Mouse (Mus musculus): Measurements from ENCODE around the gene Ctsf. TPM values are rescaled to one million over a fixed set of nuclear protein-coding genes. Genes with fewer than 3 reads are reported as not detected.
"Not testable (repeated sequence)": the region's sequence is repeated elsewhere in the genome, so short reads cannot be mapped to it uniquely, and the experiment has no call there.

Gene Ctsf
- 10 to 100 TPM; 84.5 to 90.7 TPM for total RNA-seq (2021)

DNA sequence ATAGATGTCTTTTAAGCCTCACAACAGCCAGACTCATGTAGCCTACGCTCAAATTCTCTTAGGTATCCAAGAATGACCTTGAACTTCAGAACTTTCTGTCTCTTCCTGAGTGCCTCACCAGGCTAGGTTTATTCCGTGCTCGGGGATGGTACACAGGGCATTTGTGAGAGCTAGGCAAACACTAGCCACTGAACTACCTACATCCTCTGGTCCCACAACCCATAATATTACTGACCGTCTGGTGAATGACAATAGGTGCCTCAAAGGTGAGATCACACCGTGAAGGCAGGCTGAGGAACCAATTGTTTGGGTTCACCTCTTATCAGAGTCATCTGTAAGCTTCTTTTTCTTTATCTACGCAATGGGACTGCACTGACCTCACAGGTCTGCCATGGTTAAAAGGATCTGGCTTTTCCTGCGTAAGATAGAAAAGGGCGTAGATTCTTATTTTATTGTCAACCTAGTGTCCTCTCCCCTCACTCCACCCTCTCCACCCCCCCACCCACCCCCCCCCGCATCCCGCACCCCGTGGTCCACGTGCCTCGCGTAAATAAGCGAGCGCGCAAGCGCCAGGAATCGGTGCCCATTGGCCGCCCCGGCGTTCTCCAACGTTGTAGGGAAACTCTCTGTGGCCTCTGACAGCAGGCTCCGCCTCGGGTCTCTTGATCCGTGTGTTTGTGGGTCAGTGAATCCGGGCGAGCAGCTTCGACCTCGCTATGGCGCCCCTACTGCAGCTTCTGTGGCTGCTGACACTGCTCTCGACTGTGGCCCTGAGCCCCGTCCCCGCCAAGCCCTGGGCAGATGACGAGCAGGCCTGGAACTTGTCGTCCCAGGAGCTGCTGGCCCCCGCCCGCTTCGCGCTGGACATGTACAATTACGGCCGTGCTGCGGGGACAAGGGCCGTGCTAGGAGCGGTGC, at the start of gene Ctsf:
TSS of gene Ctsf (plus strand) at position 579 of the 918 bp plus-strand sequence.
- DNase-seq: peak; percentile 87
- intact Hi-C loops (cut with DNase I): no loop called here

DNA sequence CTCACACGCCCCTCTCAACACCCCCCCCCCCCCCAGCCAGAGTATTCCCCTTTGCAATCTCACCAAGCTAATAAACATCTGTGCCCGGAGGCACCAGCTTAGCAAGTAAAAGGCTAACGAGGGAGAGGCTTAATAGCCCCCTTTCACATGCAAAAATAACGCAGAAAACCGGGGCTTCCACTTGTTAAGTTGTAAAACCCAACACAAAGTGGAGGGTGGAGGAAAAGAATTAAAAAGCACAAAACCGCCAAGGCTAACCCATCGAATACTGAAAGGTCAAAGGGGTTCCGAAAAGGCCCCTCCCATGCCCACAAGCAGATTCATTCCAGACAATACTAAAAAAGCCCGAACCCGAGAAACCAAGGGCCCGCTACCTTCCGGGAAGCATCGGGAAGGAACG, 44.6 kb upstream of the Ctsf start:
- intact Hi-C loops (cut with DNase I): loop anchor here (2.0 to 5.0 kb wide), 2 partner anchors 54 to 152 kb away; partner anchors contain the start of genes Mrpl11 and Rbm4b
- no peak for DNase-seq

DNA sequence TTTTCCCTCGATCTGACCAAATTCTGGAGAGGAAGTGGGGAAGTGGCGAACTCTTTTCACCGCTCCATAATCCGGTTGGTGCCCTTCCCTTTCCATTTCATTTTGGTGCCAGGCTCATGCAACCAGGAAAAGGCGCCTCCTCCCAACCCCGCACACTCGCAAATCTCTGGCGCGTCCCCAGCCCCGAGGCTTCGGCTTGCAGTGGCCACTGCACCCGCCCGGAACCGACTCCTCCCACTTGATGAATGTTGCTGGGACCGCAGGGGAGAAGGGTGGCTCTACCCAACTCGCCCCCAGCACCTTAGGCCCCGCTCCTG, 44.2 kb upstream of the Ctsf start:
- no peak for DNase-seq
- intact Hi-C loops (cut with DNase I): loop anchor here (2.0 to 5.0 kb wide), 2 partner anchors 54 to 152 kb away; partner anchors contain the start of genes Mrpl11 and Rbm4b

DNA sequence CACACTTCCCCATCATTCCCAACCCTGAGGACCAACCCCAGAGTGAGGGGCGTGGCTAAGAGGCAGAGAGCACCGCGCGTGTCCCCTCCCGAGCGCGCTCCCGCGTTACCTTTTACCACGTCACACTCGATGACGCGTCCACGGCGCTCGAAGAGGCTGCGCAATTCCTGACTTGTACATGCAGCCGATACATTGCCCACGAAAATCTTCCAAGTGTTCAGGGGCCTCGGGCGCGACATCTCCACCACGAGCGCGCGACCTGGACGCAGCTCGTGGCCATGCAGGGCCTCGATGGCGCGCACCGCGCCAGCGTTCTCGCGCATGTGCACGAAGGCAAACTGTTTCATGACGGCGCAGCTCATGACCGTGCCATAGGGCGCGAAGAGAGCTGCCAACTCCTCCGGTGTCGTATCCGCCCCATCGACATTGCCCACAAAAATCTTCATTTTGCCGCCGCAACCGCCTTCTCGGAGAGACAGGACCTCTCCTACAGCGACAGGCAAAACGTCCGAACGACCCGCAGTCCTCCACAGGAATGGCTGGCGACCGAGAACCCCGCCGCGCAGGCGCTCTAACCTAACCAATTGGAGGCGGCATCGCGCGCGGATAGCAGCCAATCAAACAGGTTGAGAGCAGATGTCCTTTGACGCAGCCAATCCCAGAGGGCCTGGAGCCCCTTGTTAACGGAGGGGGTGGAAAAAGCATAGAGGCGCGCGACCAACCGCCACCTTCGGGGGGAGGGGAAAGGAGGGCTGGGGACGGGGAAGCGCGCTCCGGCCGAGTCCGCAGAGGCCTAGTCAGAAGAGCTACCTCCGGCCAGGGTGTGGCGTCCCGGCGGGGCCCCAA, 43.6 kb upstream of the Ctsf start, which contains the start of the genes Gm21992 and Rbm14:
TSS of gene Gm21992 (minus strand) at position 550 of the 846 bp plus-strand sequence.
TSS of gene Rbm14 (minus strand) at position 572 of the 846 bp plus-strand sequence.
- DNase-seq: peak; percentile 95 to 98
- intact Hi-C loops (cut with DNase I): loop anchor here (2.0 to 5.0 kb wide), 2 partner anchors 54 to 151 kb away; partner anchors contain the start of genes Mrpl11 and Rbm4b

- DNase-seq: no peak
- intact Hi-C loops (cut with DNase I): loop anchor here (2.0 to 5.0 kb wide), 2 partner anchors 55 to 150 kb away; partner anchors contain the start of genes Mrpl11 and Rbm4b
These were observed 43.1 kb upstream of the Ctsf start for GRCm38 (mm10) chr19:4811909-4812242.

DNA sequence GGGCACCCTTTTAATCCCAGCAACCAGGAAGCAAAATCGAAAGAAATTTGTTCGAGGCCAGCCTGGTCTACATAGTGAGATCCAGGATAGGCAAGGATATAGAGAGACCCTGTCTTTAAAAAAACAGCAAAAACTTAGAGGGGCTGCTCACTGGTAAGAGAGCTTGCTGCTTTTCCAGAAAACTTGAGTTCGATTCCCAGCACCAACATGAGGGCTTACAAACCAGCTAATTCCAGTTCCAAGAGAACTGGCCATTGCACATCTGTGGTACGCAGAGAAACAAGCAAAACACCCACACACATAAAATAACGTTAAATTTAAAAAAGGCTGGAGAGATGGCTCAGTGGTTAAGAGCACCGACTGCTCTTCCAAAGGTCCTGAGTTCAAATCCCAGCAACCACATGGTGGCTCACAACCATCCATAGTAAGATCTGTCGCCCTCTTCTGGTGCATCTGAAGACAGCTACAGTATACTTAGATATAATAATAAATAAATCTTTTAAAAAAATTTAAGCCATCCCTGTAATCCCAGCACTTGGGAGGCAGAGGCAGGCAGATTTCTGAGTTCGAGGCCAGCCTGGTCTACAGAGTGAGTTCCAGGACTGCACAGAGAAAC, 42.5 kb upstream of the Ctsf start:
- DNase-seq: not testable (repeated sequence)
- intact Hi-C loops (cut with DNase I): loop anchor here (5.0 kb wide), 1 partner anchor 150 kb away; the partner anchor contains the start of gene Mrpl11

DNA sequence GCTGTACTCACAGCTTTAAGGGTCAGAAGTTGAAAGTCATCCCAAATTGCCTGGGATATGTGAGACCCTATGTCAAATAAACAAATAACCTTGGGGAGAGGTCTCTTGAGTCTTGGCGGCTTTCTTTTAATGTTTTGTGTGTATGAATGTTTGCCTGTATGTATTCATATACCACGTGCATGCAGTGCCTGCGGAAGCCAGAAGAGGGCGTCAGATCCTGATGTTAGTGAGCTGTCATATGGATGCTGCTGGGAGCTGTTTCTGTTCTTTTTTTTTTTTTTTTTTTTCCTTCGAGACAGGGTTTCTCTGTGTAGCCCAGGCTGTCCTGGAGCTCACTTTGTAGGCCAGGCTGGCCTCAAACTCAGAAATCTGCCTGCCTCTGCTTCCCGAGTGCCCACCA, 41.9 kb upstream of the Ctsf start:
- DNase-seq: no peak
- intact Hi-C loops (cut with DNase I): loop anchor here (5.0 kb wide), 1 partner anchor 149 kb away; the partner anchor contains the start of gene Mrpl11

DNA sequence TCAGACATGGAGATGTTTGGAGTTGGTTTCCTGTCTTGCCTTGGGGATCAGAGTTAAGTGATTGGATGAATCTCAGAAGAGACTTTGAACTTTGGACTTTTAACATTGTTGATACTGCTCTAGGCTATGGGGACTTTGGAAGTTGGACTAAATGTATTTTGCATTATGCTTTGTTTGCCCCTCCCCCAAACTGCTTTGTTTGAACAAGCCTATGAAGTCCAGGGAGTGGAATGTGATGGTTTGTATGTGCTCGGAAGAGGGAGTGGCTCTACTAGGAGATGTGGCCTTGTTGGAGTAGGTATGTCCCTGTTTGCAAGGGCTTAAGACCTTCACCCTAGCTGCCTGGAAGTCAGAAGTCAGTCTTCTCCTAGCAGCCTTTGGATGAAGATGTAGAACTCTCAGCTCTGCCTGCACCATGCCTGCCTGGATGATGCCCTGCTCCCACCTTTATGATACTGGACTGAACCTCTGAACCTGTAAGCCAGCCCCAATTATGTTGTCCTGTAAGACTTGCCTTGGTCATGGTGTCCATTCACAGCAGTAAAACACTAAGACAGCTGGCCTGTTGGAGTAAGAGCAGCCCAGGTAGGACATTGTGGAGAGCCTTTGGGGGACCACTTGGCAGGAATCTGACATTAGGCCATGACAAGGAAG, 37.6 kb upstream of the Ctsf start:
- intact Hi-C loops (cut with DNase I): no loop called here
- no peak for DNase-seq

- intact Hi-C loops (cut with DNase I): no loop called here
- DNase-seq: peak; percentile 77 to 80
These were observed 34.1 kb upstream of the Ctsf start for GRCm38 (mm10) chr19:4820678-4821303.

DNA sequence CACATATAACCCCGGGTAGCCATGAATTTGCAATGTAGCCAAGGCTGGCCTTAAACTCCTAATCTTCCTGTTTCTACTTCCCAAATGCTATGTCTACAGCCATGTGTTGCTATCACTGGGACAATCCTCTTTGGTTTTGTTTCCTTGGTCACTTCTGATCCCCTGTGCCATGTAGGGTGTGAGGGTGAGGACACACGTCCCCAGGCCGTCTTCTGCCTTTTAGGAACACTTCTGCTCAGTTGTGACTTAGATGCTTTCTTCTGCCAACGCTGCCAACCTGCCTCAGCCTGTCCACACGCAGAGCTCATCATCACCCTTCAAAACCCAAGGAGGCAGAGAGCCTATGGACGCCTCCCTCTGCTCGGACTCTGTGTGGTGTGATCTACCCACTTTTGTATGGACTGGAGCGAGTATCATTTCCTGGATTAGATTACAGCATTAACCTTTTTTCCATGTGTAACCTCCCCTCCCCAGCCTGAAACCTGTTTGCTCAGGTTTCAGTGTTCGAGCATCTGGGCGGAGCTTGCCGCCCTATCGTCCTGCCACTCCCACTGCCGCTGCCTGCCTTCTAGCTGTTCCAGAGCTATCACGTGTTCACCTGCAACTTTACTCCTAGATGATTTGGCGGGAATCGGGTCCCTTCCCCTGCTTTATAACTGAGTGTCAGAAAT, 26.4 kb upstream of the Ctsf start:
- intact Hi-C loops (cut with DNase I): no loop called here
- no peak for DNase-seq

GRCm38 (mm10) chr19:4829156-4829555, 25.8 kb upstream of the Ctsf start:
- intact Hi-C loops (cut with DNase I): no loop called here

GRCm38 (mm10) chr19:4833977-4834376, 21.0 kb upstream of the Ctsf start:
- no peak for DNase-seq
- intact Hi-C loops (cut with DNase I): no loop called here

More at GRCm38 (mm10) chr19:4829156-4829555, 25.8 kb upstream of the Ctsf start:
- peak; percentile 70 to 71 for DNase-seq

GRCm38 (mm10) chr19:4836096-4836495, 18.8 kb upstream of the Ctsf start:
- intact Hi-C loops (cut with DNase I): loop anchor here (5.0 kb wide), 1 partner anchor 91 kb away; the partner anchor contains the start of gene Dpp3
- no peak for DNase-seq

GRCm38 (mm10) chr19:4837049-4837448, 17.9 kb upstream of the Ctsf start:
- intact Hi-C loops (cut with DNase I): loop anchor here (5.0 kb wide), 1 partner anchor 90 kb away; the partner anchor contains the start of gene Dpp3
- no peak for DNase-seq

DNA sequence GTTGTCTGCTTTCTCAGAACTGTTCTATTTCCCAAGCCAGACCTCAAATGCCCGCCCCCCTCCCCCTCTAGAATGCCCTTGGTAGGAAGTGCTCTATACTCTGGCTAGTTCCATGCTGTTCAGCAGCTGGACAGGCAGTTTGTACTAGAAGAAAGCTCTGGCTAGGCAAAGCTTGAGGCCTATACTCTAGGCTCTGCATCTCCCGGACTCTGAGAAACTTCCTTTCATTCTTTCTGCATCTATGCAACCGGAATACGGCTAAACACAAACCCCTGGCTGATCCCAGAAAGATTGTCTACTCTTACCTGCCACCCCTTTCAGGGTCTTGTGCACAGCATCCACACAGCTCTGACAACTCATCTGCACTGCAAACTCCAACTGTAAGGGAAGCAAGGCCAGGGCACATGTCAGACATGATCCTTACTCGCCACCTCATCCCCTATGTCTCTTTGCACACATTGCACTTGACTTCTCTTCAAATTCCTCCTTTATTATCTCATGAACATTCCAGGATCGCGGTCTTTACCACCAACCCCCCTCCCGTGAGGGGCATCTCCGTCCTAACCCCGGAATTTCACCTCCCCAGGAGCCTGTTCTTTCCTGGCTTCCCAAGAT, 16.3 kb upstream of the Ctsf start:
- intact Hi-C loops (cut with DNase I): loop anchor here (2.0 to 5.0 kb wide), 2 partner anchors 40 to 89 kb away; partner anchors contain the start of genes Dpp3 and Zdhhc24
- no peak for DNase-seq

- intact Hi-C loops (cut with DNase I): loop anchor here (2.0 to 5.0 kb wide), 2 partner anchors 40 to 88 kb away; partner anchors contain the start of genes Dpp3 and Zdhhc24
- peak; percentile 95 to 97 for DNase-seq
These were observed 15.8 kb upstream of the Ctsf start, which contains the start of the genes Ccs and Ccdc87 for GRCm38 (mm10) chr19:4839149-4839548. Gene Ccs (minus strand): TSS chr19:4839332. Gene Ccdc87 (plus strand): TSS chr19:4839366.

GRCm38 (mm10) chr19:4840848-4841247, 14.1 kb upstream of the Ctsf start:
- intact Hi-C loops (cut with DNase I): loop anchor here (2.0 kb wide), 1 partner anchor 82 kb away; no protein-coding TSS in a partner anchor
- DNase-seq: no peak

GRCm38 (mm10) chr19:4842611-4843010, 12.3 kb upstream of the Ctsf start:
- no peak for DNase-seq
- intact Hi-C loops (cut with DNase I): no loop called here

Data from heart, postnatal 36 days (tissue).